Mouse (Mus musculus) testis, adult 2 months (tissue): ENCODE data around the gene Ripk3. TPM values are rescaled to one million over a fixed set of nuclear protein-coding genes. Genes with fewer than 3 reads are reported as not detected.

Experiments used
- H3K27ac ChIP-seq: fragments of 200-500 bp; 2 replicates; pipeline ENCODE4 v1.5.1; 2012; ENCODE audit warnings: low read depth, low read length; ENCODE audit not compliant: control insufficient read depth, insufficient read depth
- H3K27me3 ChIP-seq: fragments of 200-500 bp; 2 replicates; pipeline ENCODE4 v1.6.1; 2012; ENCODE audit warnings: mild to moderate bottlenecking, low read length, moderate library complexity; ENCODE audit not compliant: control insufficient read depth, insufficient read depth
- H3K36me3 ChIP-seq: fragments of 200-500 bp; 2 replicates; pipeline ENCODE4 v1.6.1; 2012; ENCODE audit warnings: mild to moderate bottlenecking, low read length; ENCODE audit not compliant: control insufficient read depth, insufficient read depth
- H3K4me1 ChIP-seq: fragments of 200-500 bp; 2 replicates; pipeline ENCODE4 v1.6.1; 2012; ENCODE audit warnings: low read length; ENCODE audit not compliant: control insufficient read depth, insufficient read depth
- H3K4me3 ChIP-seq: fragments of 200-500 bp; 2 replicates; pipeline ENCODE4 v1.5.1; 2012; ENCODE audit warnings: low read depth, mild to moderate bottlenecking, low read length, moderate library complexity, mixed read lengths; ENCODE audit not compliant: control insufficient read depth
- CTCF ChIP-seq: fragments of 200-500 bp; IDR thresholded peaks from 2 replicates; pipeline ENCODE4 v1.5.1; 2012; ENCODE audit warnings: low read depth, mild to moderate bottlenecking, inconsistent platforms, low read length, moderate library complexity; ENCODE audit not compliant: control insufficient read depth, insufficient read depth, insufficient replicate concordance
- POLR2A ChIP-seq: fragments of 200-500 bp; IDR thresholded peaks from 2 replicates; pipeline ENCODE4 v1.6.1; 2012; ENCODE audit warnings: low read depth, mild to moderate bottlenecking, inconsistent platforms, low read length, moderate library complexity; ENCODE audit not compliant: control insufficient read depth
- polyA plus RNA-seq: library from polyadenylated mRNA; depleted of rRNA; stranded (reverse); fragments of >200 nt; gene quantifications from 2 replicates; pipeline ENCODE4 v1.2.3, GENCODE M21; 2012; rRNA removed

Ripk3 gene
- polyA plus RNA-seq, 1 experiment: 4.8 TPM

- TF ChIP-seq POLR2A (no peak), CTCF (no peak)
- no peak overlapping the region for H3K4me3 ChIP-seq
- no peak overlapping the region for H3K27ac ChIP-seq
- H3K4me1 ChIP-seq: peaks cover 9% of the 10 kb centered on the region
- H3K36me3 ChIP-seq: no peaks in the 10 kb centered on the region
- H3K27me3 ChIP-seq: no peaks in the 10 kb centered on the region
Measured at GRCm38 (mm10) chr14:55735334-55735733, 53.3 kb downstream of the Ripk3 start.

Other genes with a start within 250 kb of the Ripk3 start
- gene Pck2, start 248.6 kb downstream of the Ripk3 start, polyA plus RNA-seq: 2.8 and 5.7 TPM in 2 replicates
- 54.5 and 60.7 TPM in 2 replicates for gene Dcaf11, start 228.9 kb downstream of the Ripk3 start, polyA plus RNA-seq
- 2.1 and 2.3 TPM in 2 replicates for gene A730061H03Rik, start 228.5 kb downstream of the Ripk3 start, polyA plus RNA-seq
- gene Fitm1, start 213.2 kb downstream of the Ripk3 start, polyA plus RNA-seq: 40.2 and 52.7 TPM in 2 replicates
- gene Psme1, start 210.7 kb downstream of the Ripk3 start, polyA plus RNA-seq: 7.6 and 8.4 TPM in 2 replicates
- gene Emc9, start 203.6 kb downstream of the Ripk3 start, polyA plus RNA-seq: 5.8 and 6.4 TPM in 2 replicates
- 10.2 and 14.9 TPM in 2 replicates for gene Psme2, start 197.8 kb downstream of the Ripk3 start, polyA plus RNA-seq
- gene Rnf31, start 197.2 kb downstream of the Ripk3 start, polyA plus RNA-seq: 7.8 and 8.9 TPM in 2 replicates
- gene Irf9, start 185.3 kb downstream of the Ripk3 start, polyA plus RNA-seq: 4.1 and 4.4 TPM in 2 replicates
- 65.8 and 78.1 TPM in 2 replicates for gene Rec8, start 170.8 kb downstream of the Ripk3 start, polyA plus RNA-seq
- 519 and 558 TPM in 2 replicates for gene Ipo4, start 152.9 kb downstream of the Ripk3 start, polyA plus RNA-seq
- 1.9 and 2.1 TPM in 2 replicates for gene Gm49378, start 151.0 kb downstream of the Ripk3 start, polyA plus RNA-seq
- 18.2 and 21.3 TPM in 2 replicates for gene Tm9sf1, start 145.1 kb downstream of the Ripk3 start, polyA plus RNA-seq
- gene Tssk4, start 138.7 kb downstream of the Ripk3 start, polyA plus RNA-seq: 197 and 200 TPM in 2 replicates
- 4.1 TPM in 2 replicates for gene Mdp1, start 128.4 kb downstream of the Ripk3 start, polyA plus RNA-seq
- gene Gmpr2, start 116.9 kb downstream of the Ripk3 start, polyA plus RNA-seq: 29.6 and 35.9 TPM in 2 replicates
- gene Nedd8, start 116.7 kb downstream of the Ripk3 start, polyA plus RNA-seq: 196 and 222 TPM in 2 replicates
- 26.8 and 30.0 TPM in 2 replicates for gene Tinf2, start 107.0 kb downstream of the Ripk3 start, polyA plus RNA-seq
- 0.27 and 0.65 TPM in 2 replicates for gene Tgm1, start 74.9 kb downstream of the Ripk3 start, polyA plus RNA-seq
- gene Rabggta, start 66.6 kb downstream of the Ripk3 start, polyA plus RNA-seq: 40.9 and 41.4 TPM in 2 replicates
- 322 and 330 TPM in 2 replicates for gene Dhrs1, start 43.2 kb downstream of the Ripk3 start, polyA plus RNA-seq
- gene Nop9, start 43.2 kb downstream of the Ripk3 start, polyA plus RNA-seq: 142 and 144 TPM in 2 replicates
- gene Cideb, start 30.4 kb downstream of the Ripk3 start, polyA plus RNA-seq: 0.13 TPM in 1 of 2 replicates, not detected in the other
- gene Ltb4r2, start 27.4 kb downstream of the Ripk3 start, polyA plus RNA-seq: 0.07 and 0.11 TPM in 2 replicates
- 0.11 and 0.20 TPM in 2 replicates for gene Ltb4r1, start 22.9 kb downstream of the Ripk3 start, polyA plus RNA-seq
- 0.38 and 0.82 TPM in 2 replicates for gene Adcy4, start 4.8 kb downstream of the Ripk3 start, polyA plus RNA-seq
- 0.58 and 0.83 TPM in 2 replicates for gene Nfatc4, start 34.3 kb upstream of the Ripk3 start, polyA plus RNA-seq
- 0.41 and 0.51 TPM in 2 replicates for gene Nynrin, start 65.1 kb upstream of the Ripk3 start, polyA plus RNA-seq
- 1.0 and 1.1 TPM in 2 replicates for gene Cbln3, start 95.5 kb upstream of the Ripk3 start, polyA plus RNA-seq
- gene Khnyn, start 96.1 kb upstream of the Ripk3 start, polyA plus RNA-seq: 5.0 and 5.1 TPM in 2 replicates
- 50.7 and 55.1 TPM in 2 replicates for gene Sdr39u1, start 111.4 kb upstream of the Ripk3 start, polyA plus RNA-seq
- gene Cma1, start 155.8 kb upstream of the Ripk3 start, polyA plus RNA-seq: 0.10 TPM in 1 of 2 replicates, not detected in the other
- not detected in 2 replicates for gene Cma2, start 162.1 kb upstream of the Ripk3 start, polyA plus RNA-seq
- gene Mcpt1, start 229.1 kb upstream of the Ripk3 start, polyA plus RNA-seq: not detected in 2 replicates
- not detected in 2 replicates for gene Mcpt9, start 241.6 kb upstream of the Ripk3 start, polyA plus RNA-seq